Mouse (Mus musculus) CD4-positive helper T cell, adult 2 months (primary cell): ENCODE measurements at regions not wholly inside any gene's neighbourhood (a gene's known extent, or its start where the extent isn't known, plus 50 kb on each side); places are given as distances from the start of the nearest gene placed in this dataset.
"Not testable (repeated sequence)": the region's sequence is repeated elsewhere in the genome, so short reads cannot be mapped to it uniquely, and the experiment has no call there.

Experiments
- DNase-seq: peaks from one replicate; pipeline ENCODE4 v3.0.0-alpha.2; 2012; ENCODE audit warnings: low read depth, missing footprints, low spot score

DNA sequence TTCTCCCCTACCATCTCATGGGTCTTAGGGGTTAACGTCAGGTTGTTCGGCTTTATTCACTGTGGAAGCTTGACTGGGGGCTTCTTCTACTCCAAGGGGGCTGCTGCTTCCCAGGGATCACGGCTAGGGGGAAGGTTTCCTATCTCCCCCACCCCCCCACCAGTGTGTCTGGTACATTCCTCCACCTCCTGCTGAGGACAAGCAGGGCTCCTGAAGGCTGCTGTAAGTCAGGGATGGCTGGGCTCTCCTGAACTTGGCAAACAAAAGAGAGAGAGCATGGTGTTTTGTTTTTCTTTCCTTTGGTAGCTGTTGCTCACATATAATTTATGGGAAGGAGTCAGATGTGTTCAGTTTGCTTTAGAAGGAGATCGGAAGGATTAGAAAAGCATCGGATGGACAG is 54.7 kb upstream of the Commd3 start:
- no peak for DNase-seq

GRCm38 (mm10) chr2:18609868-18610185 is 62.4 kb upstream of the Commd3 start:
- DNase-seq: peak; percentile 76

- no peak for DNase-seq
Measured at GRCm38 (mm10) chr2:18609075-18609867, 62.9 kb upstream of the Commd3 start.

DNA sequence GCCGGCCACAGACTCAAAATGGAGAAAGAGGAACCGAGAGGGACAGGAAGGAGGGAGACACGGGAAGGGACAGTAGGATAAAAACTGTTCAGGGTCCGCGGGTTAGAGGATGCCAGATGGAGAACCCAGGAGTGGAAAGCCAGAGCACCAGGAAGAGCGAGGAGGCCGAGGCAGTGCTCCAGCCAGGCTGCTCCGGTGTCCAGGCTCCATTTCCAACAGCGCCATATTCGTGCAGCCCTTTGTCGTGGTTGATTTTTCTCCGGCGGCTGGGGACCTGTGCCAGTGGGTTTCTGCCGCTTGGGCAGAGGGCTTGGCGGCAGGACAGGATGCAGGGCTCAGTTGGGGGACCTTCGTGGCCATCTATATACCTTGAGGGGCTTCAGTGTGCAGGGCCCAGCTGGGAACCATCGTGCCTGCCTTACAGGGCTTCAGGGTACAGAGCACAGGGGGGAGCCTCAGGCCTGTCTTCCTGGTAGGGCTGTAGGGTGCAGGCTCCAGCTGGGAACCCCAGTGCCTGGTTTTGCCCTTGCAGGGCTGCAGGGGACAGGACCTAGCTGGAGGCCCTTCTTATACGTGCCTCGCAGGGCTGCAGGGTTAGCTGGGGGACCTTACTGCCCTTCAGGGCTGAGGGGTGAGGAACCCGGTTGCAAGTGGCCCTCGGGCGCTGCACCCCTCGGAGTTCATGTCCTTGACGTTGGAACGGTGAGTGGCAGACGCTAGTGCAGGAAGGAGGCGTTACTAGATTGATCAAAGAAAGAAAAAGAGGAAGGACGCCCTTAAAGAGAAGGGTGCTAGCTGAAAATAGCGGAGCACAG is 63.7 kb upstream of the Commd3 start:
- peak; percentile 77 for DNase-seq

DNA sequence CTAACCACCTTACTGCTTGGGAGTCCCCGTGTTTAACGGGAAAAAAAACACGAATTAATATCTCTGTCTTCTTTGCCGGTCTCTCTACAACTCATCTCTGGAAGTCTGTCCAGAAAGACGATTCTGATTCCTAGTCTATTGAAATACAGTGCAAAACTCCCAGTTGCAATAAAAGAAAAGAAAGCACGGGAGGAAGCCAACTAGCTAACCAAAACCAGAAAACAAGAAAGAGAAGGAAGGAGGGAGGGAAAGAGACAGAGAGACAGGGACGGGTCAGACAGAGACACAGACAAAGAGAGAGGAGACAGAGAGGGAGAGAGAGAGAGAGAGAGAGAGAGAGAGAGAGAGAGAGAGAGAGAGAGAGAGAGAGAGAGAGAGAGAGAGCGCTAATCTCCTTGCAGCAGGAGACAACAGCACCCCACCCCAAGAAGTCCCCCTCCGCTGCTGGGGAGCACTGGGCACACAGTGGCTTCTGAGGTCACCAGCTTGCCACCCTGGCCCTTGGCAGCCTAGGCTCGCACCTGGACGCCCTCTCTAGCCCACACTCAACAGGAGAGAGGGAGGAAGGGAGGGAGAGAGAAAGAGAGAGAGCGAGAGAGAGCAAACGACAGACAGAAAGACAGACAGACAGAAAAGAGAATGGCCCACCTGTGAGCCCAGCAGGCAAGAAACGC is 64.5 kb upstream of the Commd3 start:
- peak; percentile 38 for DNase-seq

GRCm38 (mm10) chr2:18607088-18607487 is 65.1 kb upstream of the Commd3 start:
- DNase-seq: peak; percentile 69

DNA sequence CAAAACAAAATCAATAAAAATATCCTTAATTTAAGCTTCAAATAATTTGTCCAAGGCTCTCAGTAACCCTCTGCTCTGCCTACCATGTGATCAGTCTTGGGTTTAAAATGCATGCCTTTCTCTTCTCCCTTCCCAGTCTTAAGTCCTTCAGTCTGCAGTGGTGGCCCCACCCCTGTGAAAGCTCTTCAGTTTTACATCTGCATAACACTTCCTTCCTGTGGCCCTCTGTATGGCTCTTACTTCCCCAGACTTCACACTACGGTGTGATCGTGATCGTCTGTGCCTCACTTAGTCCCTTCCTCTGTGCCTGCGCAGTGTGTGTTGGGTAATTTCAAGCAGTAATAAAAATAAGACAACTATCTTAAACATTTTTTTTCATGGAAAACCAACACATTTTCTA is 80.0 kb upstream of the Commd3 start:
- DNase-seq: no peak

DNA sequence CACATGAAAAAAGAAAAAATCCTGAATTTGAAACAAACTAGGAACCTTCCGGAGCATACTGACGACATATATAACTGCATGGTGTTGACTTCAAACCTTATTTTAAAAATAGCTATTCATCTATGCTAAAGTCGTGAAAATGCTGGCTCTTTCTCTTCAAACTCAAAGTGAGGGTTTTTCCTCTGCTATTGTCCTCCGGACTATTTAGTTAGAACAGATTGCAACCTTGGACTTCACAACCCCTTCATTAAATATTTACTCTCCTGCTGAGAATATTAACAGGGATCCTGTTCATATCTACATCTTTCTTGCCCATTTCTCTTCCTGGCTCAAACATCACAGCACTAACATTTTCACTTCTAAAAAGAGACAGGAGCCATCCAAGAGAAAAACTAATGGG is 84.0 kb upstream of the Commd3 start:
- DNase-seq: peak; percentile 5

DNA sequence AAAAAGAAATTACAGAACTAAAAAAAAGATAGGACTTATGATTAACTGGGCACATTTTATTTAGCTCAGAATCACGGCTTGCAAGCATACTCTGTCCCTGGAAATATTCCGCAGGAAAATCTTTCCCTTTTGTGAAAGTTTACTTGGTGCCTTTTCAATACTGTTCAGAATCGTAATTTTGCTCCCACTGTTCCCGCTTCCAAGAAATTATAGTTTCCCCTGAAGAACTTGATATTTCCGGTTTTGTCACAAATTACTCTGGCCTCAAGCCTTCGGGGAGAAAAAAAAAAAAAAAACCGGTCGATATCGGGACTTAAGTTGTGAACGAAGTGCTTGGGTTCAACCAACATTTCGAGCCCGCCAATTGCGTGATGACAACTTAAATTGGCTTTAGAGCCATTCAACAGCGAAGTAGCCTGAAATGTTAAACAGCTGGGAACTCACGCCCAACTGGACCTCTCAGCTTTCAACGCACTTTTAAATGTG is 84.4 kb upstream of the Commd3 start:
- peak; percentile 18 for DNase-seq

DNA sequence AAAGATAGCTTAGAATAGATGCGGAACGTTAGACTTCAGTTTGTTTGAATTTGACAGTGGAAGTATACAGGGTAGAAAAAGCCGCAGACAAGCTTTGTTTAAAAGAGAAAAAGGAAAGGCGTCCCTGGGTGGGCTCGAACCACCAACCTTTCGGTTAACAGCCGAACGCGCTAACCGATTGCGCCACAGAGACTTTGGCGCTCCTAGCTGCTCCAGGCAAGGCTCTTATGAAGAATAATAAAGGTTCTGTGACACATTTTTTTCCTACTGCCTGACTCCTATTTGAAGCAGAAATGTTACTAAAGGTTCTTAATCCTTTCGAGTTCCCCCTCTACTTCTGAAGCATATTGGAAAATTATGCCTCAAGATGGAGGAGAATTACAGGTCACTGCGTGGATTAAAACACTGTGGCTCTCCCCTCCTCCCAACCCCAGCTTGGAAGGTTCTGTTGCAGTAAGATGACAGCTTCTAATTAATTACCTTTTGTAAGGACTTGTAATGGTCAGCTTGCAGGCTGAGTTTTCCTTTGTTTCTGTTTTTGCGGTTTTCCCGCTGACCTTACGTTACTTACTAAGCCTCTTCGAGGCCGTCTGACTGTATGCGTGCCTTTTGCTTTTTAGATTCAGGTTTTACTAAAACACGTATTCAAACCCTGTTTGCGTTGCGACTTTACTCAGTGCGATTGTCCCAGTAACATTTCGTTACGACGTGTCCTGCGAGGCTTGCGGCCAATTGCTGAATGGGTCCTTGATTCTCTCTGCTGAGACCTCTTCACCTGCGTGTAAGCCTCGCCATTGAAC is 85.1 kb upstream of the Commd3 start:
- DNase-seq: peak; percentile 76

DNA sequence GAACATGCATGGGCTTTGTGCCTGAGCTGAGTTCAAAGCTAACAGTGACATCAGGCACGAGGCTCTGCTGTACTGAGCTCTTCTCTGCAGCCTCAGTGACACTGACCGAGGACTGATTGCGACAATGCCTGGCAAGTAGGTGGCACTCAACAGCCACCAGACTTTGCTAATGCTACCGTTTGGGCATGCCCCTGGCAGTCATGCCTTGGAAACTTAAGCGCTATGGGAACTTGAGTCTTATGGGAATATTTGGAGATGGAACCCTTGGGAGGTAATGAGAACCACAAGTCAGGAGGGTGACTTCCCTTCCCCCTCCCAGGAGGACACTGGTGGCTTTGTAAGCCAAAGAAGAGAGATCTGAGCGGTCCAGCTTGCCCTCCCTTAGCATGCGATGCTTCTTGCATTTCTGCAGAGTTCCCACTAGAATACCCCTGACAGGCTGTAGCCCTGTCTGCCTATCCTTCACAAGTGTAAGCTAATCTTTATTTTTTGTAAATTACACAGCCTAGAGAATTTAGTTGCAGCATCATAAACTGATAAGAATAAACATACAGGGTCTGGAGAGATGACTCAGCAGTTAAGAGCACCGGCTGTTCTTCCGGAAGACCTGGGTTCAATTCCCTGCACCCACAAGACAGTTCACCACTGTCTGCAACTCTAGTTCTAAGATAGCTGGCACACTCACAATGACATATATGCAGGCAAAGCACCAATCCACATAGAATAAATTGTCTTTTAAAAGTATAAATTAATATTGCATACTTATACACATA is 86.4 kb upstream of the Commd3 start:
- peak; percentile 11 for DNase-seq

DNA sequence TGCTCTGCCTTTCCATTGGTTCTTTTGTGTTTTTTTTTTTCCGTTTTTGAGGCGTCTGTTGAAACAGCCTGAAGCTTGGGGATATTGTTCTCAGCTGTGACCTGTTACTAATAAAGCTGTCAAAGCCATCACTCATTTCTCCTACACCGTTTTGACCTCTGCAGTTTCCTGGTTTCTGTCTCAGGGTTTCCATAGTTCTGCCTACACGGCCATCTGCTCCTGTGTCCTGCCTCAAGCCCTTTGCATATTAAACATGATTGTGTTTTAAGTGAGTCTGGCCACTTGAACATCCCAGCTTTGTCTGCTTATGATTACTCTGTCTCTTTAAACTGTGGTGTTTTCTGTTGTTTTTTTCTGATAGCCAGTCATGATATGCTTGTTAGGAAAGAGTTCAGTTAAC is 114.1 kb upstream of the Commd3 start:
- no peak for DNase-seq

- no peak for DNase-seq
Measured at GRCm38 (mm10) chr2:18547964-18548643, 124.1 kb upstream of the Commd3 start.

- DNase-seq: peak; percentile 51
Measured at GRCm38 (mm10) chr2:18524387-18524786, 131.8 kb upstream of the Dnajc1 start.

- no peak for DNase-seq
Measured at GRCm38 (mm10) chr2:18523911-18524310, 131.3 kb upstream of the Dnajc1 start.

GRCm38 (mm10) chr2:18513435-18513834 is 120.8 kb upstream of the Dnajc1 start:
- DNase-seq: no peak

GRCm38 (mm10) chr2:18509317-18509716 is 116.7 kb upstream of the Dnajc1 start:
- DNase-seq: no peak

DNA sequence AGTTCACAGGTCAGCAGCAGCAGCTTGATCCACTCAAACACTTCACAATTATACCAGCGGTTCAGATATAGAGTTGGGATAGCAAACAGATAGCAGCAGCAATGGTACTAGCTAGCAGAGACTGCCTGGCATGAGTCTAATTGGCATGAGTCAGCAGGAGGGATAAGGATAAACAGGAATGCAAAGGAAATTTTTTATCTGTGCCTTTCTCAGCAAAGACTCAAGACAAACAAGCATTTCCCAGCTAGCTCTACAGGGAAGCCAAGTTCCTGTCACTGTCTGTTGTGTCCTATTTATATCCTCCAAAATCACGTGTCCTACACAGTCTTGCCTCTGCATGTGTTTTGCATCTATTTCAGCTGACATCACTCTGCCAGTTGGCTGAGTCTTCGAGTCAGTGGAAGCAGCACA is 80.7 kb upstream of the Dnajc1 start:
- DNase-seq: no peak

- DNase-seq: no peak
Measured at GRCm38 (mm10) chr2:18460901-18461300, 68.3 kb upstream of the Dnajc1 start.

DNA sequence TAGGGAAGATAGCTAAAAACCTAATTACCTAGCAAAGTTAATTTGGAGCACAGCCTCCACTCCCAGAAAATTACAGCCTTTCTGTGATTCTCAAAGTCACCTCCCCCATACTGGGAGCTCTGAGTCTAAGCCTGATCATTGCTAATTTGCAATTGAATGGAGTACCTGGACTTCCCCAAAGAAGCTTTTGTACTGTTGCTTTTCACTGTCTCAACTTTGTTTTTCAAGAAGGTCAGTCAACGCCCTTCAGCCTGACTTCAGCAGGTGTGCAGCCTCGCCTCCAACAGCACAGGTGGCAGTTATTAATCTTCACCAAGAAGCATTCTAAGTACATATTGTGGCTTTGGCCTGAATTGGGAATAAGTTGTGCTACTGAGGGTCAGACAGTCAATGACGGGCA is 67.7 kb upstream of the Dnajc1 start:
- not testable (repeated sequence) for DNase-seq
